Mouse (Mus musculus) spleen, postnatal 0 days (tissue): Measurements from ENCODE around the gene Cdrt4. TPM values are rescaled to one million over a fixed set of nuclear protein-coding genes. Genes with fewer than 3 reads are reported as not detected.

Source experiments
- polyA plus RNA-seq: library from polyadenylated mRNA; unstranded; fragments of >200 nt; fragmentation: Nextera tagmentation; extraction: Ambion mirVana; gene quantifications from 2 replicates; pipeline ENCODE4 v1.2.1, GENCODE M21; 2015

The Cdrt4 gene
- not detected in 2 replicates for polyA plus RNA-seq

GRCm38 (mm10) chr11:62951012-62951411, at the start of gene Cdrt4:
Cdrt4 (plus strand) TSS chr11:62951193.

Other genes starting within 250 kb of the Cdrt4 start
- 1.5 and 1.7 TPM in 2 replicates for gene Zfp287, start 219.3 kb upstream of the Cdrt4 start, polyA plus RNA-seq
- not detected in 2 replicates for gene Gm10428, start 198.1 kb upstream of the Cdrt4 start, polyA plus RNA-seq
- gene Zfp286, start 161.7 kb upstream of the Cdrt4 start, polyA plus RNA-seq, result 1.7 and 3.2 TPM in 2 replicates
- 2.7 and 3.0 TPM in 2 replicates for gene Trim16, start 131.0 kb upstream of the Cdrt4 start, polyA plus RNA-seq
- 0.29 and 0.41 TPM in 2 replicates for gene Fbxw10, start 104.1 kb upstream of the Cdrt4 start, polyA plus RNA-seq
- 30.9 and 37.4 TPM in 2 replicates for gene Tvp23b, start 71.7 kb upstream of the Cdrt4 start, polyA plus RNA-seq
- gene Tekt3, start 110.5 kb downstream of the Cdrt4 start, polyA plus RNA-seq, result 0.07 TPM in 1 of 2 replicates, not detected in the other
- 37.9 and 46.5 TPM in 2 replicates for gene Pmp22, start 177.8 kb downstream of the Cdrt4 start, polyA plus RNA-seq